Mouse (Mus musculus) megakaryocyte, embryonic 14.5 days (primary cell): ENCODE data around the gene Nsun3.

ENCODE experiments used
- FLI1 ChIP-seq: IDR thresholded peaks from 2 replicates; pipeline ENCODE4 v1.6.1; 2012; ENCODE audit warnings: low read length, inconsistent platforms, mixed read lengths
- GATA1 ChIP-seq: IDR thresholded peaks from 3 replicates; pipeline ENCODE4 v1.6.1; 2012; ENCODE audit warnings: mixed read lengths, low read length, inconsistent platforms, borderline replicate concordance

GRCm38 (mm10) chr16:62799426-62799825 lies 12.8 kb upstream of the Nsun3 start:
- TF ChIP-seq GATA1 = no peak
- no peak for TF ChIP-seq FLI1
